Comparison of ENCODE assay signal across 11 mouse cellular contexts in the genomic region with DNA sequence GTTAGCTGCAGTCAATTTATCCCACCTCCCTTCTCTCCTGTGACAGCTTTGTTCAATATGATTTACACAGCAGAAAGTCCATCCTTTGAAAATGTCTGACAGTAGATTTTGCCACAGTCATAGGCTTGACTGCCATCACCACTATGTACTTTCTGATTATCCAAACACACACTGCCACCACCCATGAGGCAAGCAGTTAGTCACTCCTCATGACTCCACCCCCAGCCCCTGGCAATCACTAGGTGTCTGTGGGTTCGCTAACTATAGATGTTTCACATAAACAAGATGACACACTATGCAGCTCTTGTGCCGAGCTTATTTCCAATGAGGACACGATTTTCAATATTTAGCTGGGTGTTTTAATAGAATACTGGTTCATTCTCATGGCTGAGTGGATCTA.
"Had no signal": no experiment of that assay in that cellular context is flagged by ENCODE, and none has a peak within 500 bp of the region (broad histone marks: within the 10 kb centered on the region; RNA-seq: fewer than 3 reads in every experiment).

No protein-coding gene starts in this region.

- H3K9ac ChIP-seq: intestine, embryonic 15.5 days; limb, embryonic 12.5 days; liver, embryonic 15.5 days; lung, embryonic 15.5 days; neural tube, embryonic 12.5 days; stomach, embryonic 15.5 days had no signal

- ATAC-seq: intestine, embryonic 15.5 days had no signal

- H3K9me3 ChIP-seq: intestine, embryonic 15.5 days; limb, embryonic 12.5 days; liver, embryonic 15.5 days; lung, embryonic 15.5 days; neural tube, embryonic 12.5 days; stomach, embryonic 15.5 days had no signal

- H3K27ac ChIP-seq: intestine, embryonic 15.5 days; limb, embryonic 12.5 days; liver, embryonic 15.5 days; lung, embryonic 15.5 days; neural tube, embryonic 12.5 days; stomach, embryonic 15.5 days had no signal

- H3K36me3 ChIP-seq: intestine, embryonic 15.5 days; neural tube, embryonic 12.5 days had no signal

- H3K4me3 ChIP-seq: intestine, embryonic 15.5 days; limb, embryonic 12.5 days; liver, embryonic 15.5 days; lung, embryonic 15.5 days; neural tube, embryonic 12.5 days; stomach, embryonic 15.5 days had no signal

- H3K27me3 ChIP-seq: intestine, embryonic 15.5 days; limb, embryonic 12.5 days; liver, embryonic 15.5 days; lung, embryonic 15.5 days; neural tube, embryonic 12.5 days; stomach, embryonic 15.5 days had no signal

- DNase-seq: kidney, adult 18-20 months; kidney, postnatal 14 days; midbrain, embryonic 14.5 days; spleen, adult 18-20 months; thymus, postnatal 36 days had no signal

- H3K4me1 ChIP-seq: intestine, embryonic 15.5 days; limb, embryonic 12.5 days; lung, embryonic 15.5 days; neural tube, embryonic 12.5 days; stomach, embryonic 15.5 days had no signal

- H3K4me2 ChIP-seq: intestine, embryonic 15.5 days; limb, embryonic 12.5 days; liver, embryonic 15.5 days; lung, embryonic 15.5 days; neural tube, embryonic 12.5 days; stomach, embryonic 15.5 days had no signal
